Mouse (Mus musculus) myocyte (in vitro differentiated cells): ENCODE measurements at regions not wholly inside any gene's neighbourhood (a gene's known extent, or its start where the extent isn't known, plus 50 kb on each side); places are given as distances from the start of the nearest gene placed in this dataset.

ENCODE experiments used
- MYOD1 ChIP-seq, 3 experiments: IDR thresholded peaks; one replicate each; pipeline ENCODE4 v1.6.1; 2011; ENCODE audit warnings: control low read depth in 2 of 3, low read depth in 2 of 3, mild to moderate bottlenecking in 2 of 3, moderate library complexity in 1 of 3; ENCODE audit not compliant: insufficient read length in 2 of 3, control insufficient read depth in 1 of 3
- POLR2A ChIP-seq: IDR thresholded peaks from one replicate; pipeline ENCODE4 v1.6.1; 2011; ENCODE audit warnings: low read depth, mild to moderate bottlenecking, control low read depth, moderate library complexity; ENCODE audit not compliant: insufficient read length
- POLR2AphosphoS2 ChIP-seq: IDR thresholded peaks from one replicate; pipeline ENCODE4 v1.6.1; 2011; ENCODE audit warnings: low read depth, control low read depth; ENCODE audit not compliant: insufficient read length
- TCF12 ChIP-seq: IDR thresholded peaks from one replicate; pipeline ENCODE4 v1.6.1; 2011; ENCODE audit warnings: mild to moderate bottlenecking, control low read depth; ENCODE audit not compliant: poor library complexity, insufficient read depth, severe bottlenecking
- USF1 ChIP-seq: IDR thresholded peaks from one replicate; pipeline ENCODE4 v1.6.1; 2011; ENCODE audit warnings: low read depth, mild to moderate bottlenecking, control low read depth, moderate library complexity

- TF ChIP-seq POLR2A, result no peak
- no peak for TF ChIP-seq TCF12
- TF ChIP-seq MYOD1 (IDR thresholded peaks at IDR 0.05; ENCODE audit: control insufficient read depth in 1 of 3, insufficient read length in 2 of 3, low read depth in 2 of 3), result no peak
- TF ChIP-seq POLR2AphosphoS2, result no peak
- TF ChIP-seq USF1, result no peak
These were observed 573.9 kb upstream of the Cblb start for GRCm38 (mm10) chr16:51457166-51457565.
